Mouse (Mus musculus) kidney, embryonic 15.5 days (tissue): ENCODE results near the gene Kcnn4. TPM values are rescaled to one million over a fixed set of nuclear protein-coding genes. Genes with fewer than 3 reads are reported as not detected.
A peak's percentile ranks its signal among the peaks of the same experiment; 100 is the strongest.

Experiments
- ATAC-seq: fragments of 200-750 bp; cut with Nextera tagmentation; replicated peaks from 2 replicates; pipeline ENCODE4 v1.8.0; 2017; ENCODE audit warnings: moderate TSS enrichment; ENCODE audit not compliant: low FRiP score
- H3K27ac ChIP-seq: fragments of 300-500 bp; sonication (generic); 2 replicates; pipeline ENCODE4 v1.5.1; 2015; ENCODE audit warnings: mild to moderate bottlenecking, inconsistent platforms
- H3K27me3 ChIP-seq: fragments of 300-500 bp; sonication (generic); 2 replicates; pipeline ENCODE4 v1.6.1; 2015; ENCODE audit warnings: inconsistent platforms
- H3K36me3 ChIP-seq: fragments of 300-500 bp; sonication (generic); 2 replicates; pipeline ENCODE4 v1.6.1; 2015; ENCODE audit warnings: inconsistent platforms
- H3K4me1 ChIP-seq: fragments of 300-500 bp; sonication (generic); 2 replicates; pipeline ENCODE4 v1.6.1; 2015; ENCODE audit warnings: inconsistent platforms
- H3K4me2 ChIP-seq: fragments of 300-500 bp; sonication (generic); 2 replicates; pipeline ENCODE4 v1.6.1; 2015; ENCODE audit warnings: moderate library complexity, mild to moderate bottlenecking, inconsistent platforms
- H3K4me3 ChIP-seq: fragments of 300-500 bp; sonication (generic); replicated peaks from 2 replicates; pipeline ENCODE4 v1.5.1; 2015; ENCODE audit warnings: mild to moderate bottlenecking, inconsistent platforms
- H3K9ac ChIP-seq: fragments of 300-500 bp; sonication (generic); 2 replicates; pipeline ENCODE4 v1.6.1; 2015; ENCODE audit warnings: mild to moderate bottlenecking, inconsistent platforms
- H3K9me3 ChIP-seq: fragments of 300-500 bp; sonication (generic); replicated peaks from 2 replicates; pipeline ENCODE4 v1.6.1; 2016; ENCODE audit warnings: inconsistent platforms
- WGBS: fragments of 180-500 bp; shearing (Covaris S2); methylation state at CpG from one replicate; pipeline ENCODE4 v1.1.7; 2015; ENCODE audit warnings: mixed read lengths; 5-methylcytosine and 5-hydroxymethylcytosine counted together
- polyA plus RNA-seq: library from polyadenylated mRNA; unstranded; fragments of >200 nt; fragmentation: Nextera tagmentation; extraction: Ambion mirVana; gene quantifications from 2 replicates; pipeline ENCODE4 v1.2.1, GENCODE M21; 2015

The Kcnn4 gene
- polyA plus RNA-seq = 4.9 and 5.5 TPM in 2 replicates

DNA sequence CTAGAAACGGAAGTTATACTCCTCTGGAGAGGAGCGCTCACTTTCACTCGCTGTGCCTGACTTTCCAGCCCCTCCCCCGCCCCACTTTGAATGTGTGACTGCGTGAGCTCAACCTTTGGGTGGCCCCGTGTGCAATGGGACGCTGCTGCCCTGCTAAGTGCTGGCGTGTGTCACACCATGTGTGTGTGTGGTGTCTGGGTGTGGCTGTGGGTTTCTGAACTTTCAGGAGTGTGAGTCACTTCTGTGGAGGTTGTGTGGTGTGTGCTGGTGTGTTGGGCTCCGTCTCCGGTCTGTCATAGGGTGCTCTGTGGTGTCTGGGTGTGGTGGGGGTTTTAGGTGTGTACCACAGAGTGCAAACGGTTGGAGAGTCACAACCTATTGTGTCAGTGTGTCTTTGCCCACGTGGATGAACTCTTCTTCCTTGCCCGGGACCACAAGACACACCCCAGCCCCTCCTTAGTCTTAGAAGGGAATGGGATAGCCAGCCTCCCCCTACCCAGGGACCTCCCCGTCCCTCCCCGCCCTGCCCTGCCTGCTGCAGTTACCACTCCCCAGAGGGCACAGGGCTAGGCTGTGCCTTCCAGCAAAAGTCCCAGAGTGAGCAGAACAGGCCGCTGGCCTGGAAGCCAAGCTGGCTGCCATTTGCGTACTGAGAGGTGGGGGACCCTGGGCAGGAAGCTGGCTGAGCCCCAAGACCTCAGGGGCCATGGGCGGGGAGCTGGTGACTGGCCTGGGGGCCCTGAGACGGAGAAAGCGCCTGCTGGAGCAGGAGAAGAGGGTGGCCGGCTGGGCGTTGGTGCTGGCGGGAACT, at the start of gene Kcnn4:
Gene Kcnn4, plus strand, starts transcription at position 533 of the 811 bp plus-strand sequence.
- peaks cover 27% of the 10 kb centered on the region for H3K4me1 ChIP-seq
- ATAC-seq = peak; percentile 64; the same call in 1 of the 2 replicates
- H3K4me3 ChIP-seq = peak within 1 kb of the TSS; percentile 17
- H3K9me3 ChIP-seq = no peaks in the 10 kb centered on the region
- H3K36me3 ChIP-seq = no peaks in the 10 kb centered on the region
- WGBS = 40% methylated on average over 23 of the region's 23 CpGs
- H3K4me2 ChIP-seq = peak within 1 kb of the TSS; percentile 27
- H3K27me3 ChIP-seq = no peaks in the 10 kb centered on the region
- no peak within 1 kb of the TSS for H3K27ac ChIP-seq
- no peak within 1 kb of the TSS for H3K9ac ChIP-seq

DNA sequence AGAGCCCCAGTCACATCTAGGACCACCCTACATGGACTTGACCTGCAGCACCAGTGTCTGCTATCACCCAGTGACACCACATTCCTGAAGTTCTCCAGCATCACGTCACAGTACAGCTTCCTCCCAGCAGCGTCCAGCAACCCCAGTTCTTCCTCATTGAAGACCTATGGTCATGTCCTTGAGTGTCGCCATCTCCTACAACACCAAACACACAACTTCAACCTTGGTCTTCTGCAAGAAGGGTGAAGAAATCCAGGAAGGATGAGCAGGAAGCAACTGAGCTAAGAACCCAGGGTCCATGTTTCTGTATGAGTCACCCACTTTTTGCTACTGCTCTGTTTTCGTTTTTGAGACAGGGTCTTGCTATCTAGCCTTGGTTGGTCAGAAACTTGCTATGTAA, 47.5 kb upstream of the Kcnn4 start:
- Histone ChIP-seq H3K9ac (no peak overlapping the region), H3K36me3 (no peaks in the 10 kb centered on the region), H3K4me3 (no peak overlapping the region), H3K4me1 (peaks cover 10% of the 10 kb centered on the region), H3K27me3 (peaks cover 3% of the 10 kb centered on the region; the same call in 1 of the 2 replicates), H3K4me2 (no peak overlapping the region), H3K9me3 (peaks cover 7% of the 10 kb centered on the region), H3K27ac (no peak overlapping the region)
- WGBS = 78% methylated on average over 4 of the region's 4 CpGs
- ATAC-seq = no peak

DNA sequence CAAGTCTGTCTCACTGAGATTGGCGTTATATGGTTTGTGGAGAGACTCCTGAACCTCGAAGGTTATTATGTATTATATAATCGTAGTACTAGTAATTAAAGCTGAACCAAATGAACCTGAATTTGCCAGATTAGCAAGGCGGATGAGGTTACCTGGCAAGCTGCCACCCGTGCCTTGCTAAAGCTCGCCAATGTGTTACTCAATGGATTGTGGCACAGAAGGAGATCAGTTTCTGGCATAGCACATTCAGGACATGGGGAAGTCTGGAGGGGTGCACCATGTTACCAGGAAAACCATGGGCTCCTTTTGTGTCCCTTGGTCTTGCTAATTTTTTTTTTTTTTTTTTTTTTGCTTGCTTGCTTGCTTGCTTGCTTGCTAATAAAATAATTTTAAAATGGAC, 44.9 kb upstream of the Kcnn4 start:
- 88% methylated on average over 6 of the region's 6 CpGs for WGBS
- Histone ChIP-seq H3K36me3 (no peaks in the 10 kb centered on the region), H3K4me3 (peak overlapping the region; percentile 40; the same call in 1 of the 2 replicates), H3K9ac (no peak overlapping the region), H3K4me1 (peaks cover 10% of the 10 kb centered on the region), H3K4me2 (peak overlapping the region; percentile 65), H3K9me3 (peaks cover 7% of the 10 kb centered on the region), H3K27ac (no peak overlapping the region), H3K27me3 (no peaks in the 10 kb centered on the region; the same call in 1 of the 2 replicates)
- no peak for ATAC-seq

- Histone ChIP-seq H3K27ac (no peak overlapping the region), H3K9me3 (peaks cover 7% of the 10 kb centered on the region), H3K4me2 (peak overlapping the region; percentile 65), H3K4me3 (peak overlapping the region; percentile 40), H3K9ac (peak overlapping the region; percentile 27; the same call in 1 of the 2 replicates), H3K27me3 (no peaks in the 10 kb centered on the region; the same call in 1 of the 2 replicates), H3K36me3 (no peaks in the 10 kb centered on the region), H3K4me1 (peaks cover 10% of the 10 kb centered on the region)
- peak; percentile 88 for ATAC-seq
- 2% methylated on average over 13 of the region's 13 CpGs for WGBS
These were observed 44.4 kb upstream of the Kcnn4 start for GRCm38 (mm10) chr7:24325675-24326128.

DNA sequence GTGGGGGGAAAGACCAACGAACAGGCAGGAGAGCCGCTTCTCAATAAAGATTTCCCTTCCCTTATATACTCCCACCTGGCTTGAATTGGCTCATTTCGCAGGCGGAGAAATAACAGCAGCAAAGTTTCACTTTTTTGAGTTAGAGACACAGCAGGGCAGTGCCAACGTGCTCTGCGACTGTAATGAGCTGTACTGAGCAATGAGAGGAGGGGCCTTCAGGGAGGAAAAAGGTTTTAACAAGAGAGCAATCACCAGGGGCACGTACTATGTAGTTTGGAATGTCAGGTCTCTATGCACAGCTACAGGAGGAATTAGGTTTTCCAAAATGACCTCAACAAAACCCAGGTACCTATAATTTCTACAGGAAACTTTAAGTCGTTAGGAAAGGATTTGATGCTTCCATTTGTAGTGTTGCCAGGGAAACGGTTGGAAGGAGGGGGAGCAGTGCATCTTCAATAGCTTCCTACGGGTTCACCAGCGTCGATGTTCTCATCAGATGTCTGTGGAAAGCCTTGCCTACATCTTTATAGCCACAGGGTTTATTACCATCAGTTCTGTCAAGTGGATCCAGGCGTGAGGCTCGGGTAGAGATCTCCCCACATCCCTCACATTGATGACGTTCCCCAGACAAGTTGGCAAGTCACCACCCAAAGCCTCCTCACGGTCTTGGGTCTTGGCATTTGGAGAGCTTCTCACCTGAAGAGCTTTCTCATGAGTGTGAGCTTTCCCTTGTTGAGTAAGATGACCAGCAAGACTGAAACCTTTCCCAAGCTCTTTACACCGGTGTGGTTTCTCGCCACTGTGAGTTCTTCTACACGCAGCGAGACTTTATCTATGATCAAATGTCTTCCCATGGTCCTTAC, 43.6 kb upstream of the Kcnn4 start:
- H3K4me2 ChIP-seq = peak overlapping the region; percentile 65
- H3K9me3 ChIP-seq = peaks cover 7% of the 10 kb centered on the region
- H3K4me3 ChIP-seq = peak overlapping the region; percentile 40
- no peaks in the 10 kb centered on the region; the same call in 1 of the 2 replicates for H3K27me3 ChIP-seq
- H3K9ac ChIP-seq = 0 out of 2 replicates have a peak overlapping the region, but pooled peaks have one; percentile 27
- no peak for ATAC-seq
- H3K4me1 ChIP-seq = peaks cover 10% of the 10 kb centered on the region
- H3K27ac ChIP-seq = no peak overlapping the region
- WGBS = 45% methylated on average over 20 of the region's 20 CpGs
- no peaks in the 10 kb centered on the region for H3K36me3 ChIP-seq

DNA sequence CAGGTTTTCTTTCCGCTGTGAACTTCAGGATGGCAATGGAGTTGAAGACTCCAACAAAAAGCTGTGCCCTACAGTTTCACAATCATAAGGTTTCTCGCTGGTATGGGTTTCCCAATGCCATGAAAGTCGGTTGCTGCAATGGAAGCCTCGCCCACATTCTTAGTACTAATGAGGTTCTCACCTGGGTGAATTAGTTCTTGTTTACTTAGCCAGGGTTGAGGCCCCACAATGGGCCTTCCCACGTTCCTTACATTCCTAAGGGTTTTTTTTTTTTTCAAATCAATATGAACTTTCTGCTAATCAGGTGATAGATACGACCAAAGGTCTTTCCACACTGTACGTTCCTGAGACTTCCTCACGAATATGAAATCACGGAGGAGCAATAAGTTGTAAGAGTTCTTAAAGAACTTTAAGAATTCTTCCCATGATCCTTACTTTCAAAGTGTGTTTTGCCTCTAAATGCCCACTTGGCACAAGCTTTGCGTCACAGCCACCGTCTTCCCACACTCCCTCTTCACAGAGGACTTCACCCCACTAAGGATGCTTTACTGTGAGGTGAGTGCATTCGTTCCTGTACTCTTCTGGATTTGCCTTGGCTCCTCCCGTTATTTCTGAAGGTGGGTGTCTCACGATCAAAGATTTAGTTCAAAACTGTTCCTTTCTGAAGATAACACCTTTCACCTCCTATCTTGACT, 42.6 kb upstream of the Kcnn4 start:
- no peak overlapping the region for H3K9ac ChIP-seq
- no peaks in the 10 kb centered on the region for H3K36me3 ChIP-seq
- ATAC-seq = no peak
- no peaks in the 10 kb centered on the region; the same call in 1 of the 2 replicates for H3K27me3 ChIP-seq
- H3K4me3 ChIP-seq = no peak overlapping the region
- H3K4me1 ChIP-seq = peaks cover 10% of the 10 kb centered on the region
- H3K9me3 ChIP-seq = peaks cover 7% of the 10 kb centered on the region
- 85% methylated on average over 14 of the region's 14 CpGs for WGBS
- no peak overlapping the region for H3K4me2 ChIP-seq
- H3K27ac ChIP-seq = no peak overlapping the region

GRCm38 (mm10) chr7:24333304-24333986, 36.6 kb upstream of the Kcnn4 start, which contains the start of gene Tescl:
Gene Tescl, minus strand, starts transcription at chr7:24333936.
- Histone ChIP-seq H3K4me2 (peak within 1 kb of the TSS; percentile 46), H3K36me3 (no peaks in the 10 kb centered on the region), H3K9ac (no peak within 1 kb of the TSS), H3K9me3 (no peaks in the 10 kb centered on the region), H3K4me3 (peak within 1 kb of the TSS; percentile 9), H3K4me1 (peaks cover 3% of the 10 kb centered on the region; the same call in 1 of the 2 replicates), H3K27ac (no peak within 1 kb of the TSS), H3K27me3 (peaks cover 24% of the 10 kb centered on the region)
- 40% methylated on average over 49 of the region's 49 CpGs for WGBS
- no peak for ATAC-seq

DNA sequence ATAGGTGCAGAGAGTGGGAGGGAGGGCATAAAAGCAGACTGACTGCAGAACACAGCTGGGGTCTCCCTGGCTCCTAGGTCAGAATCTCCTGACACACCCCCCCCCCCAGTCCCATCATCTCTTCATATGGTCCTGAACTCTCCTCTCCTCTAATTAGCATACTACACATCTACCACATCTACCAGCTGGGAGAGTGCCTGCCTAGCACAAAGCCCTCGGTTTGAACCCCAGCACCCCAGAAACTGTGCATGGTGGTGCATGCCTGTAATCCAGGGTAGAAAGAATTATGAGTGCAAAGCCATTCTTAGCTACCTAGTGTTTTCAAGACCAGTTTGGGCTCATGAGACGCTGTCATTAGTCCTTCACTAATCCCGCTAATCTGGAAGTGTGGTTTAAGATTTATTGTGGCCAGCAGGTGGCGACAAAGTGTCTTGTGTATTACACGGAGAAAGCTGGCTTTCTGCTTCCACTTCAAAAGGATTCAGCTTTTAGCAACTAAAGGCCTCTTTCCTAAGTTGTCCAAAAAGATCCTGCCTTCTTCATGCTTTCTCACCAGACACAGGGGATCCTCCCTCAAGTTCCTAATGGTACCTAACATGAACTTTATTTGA, 34.3 kb upstream of the Kcnn4 start:
- H3K9me3 ChIP-seq = no peaks in the 10 kb centered on the region
- H3K9ac ChIP-seq = no peak overlapping the region
- no peak overlapping the region for H3K27ac ChIP-seq
- peaks cover 24% of the 10 kb centered on the region for H3K27me3 ChIP-seq
- H3K4me3 ChIP-seq = no peak overlapping the region
- no peaks in the 10 kb centered on the region for H3K36me3 ChIP-seq
- 14% methylated on average over 5 of the region's 5 CpGs for WGBS
- no peak overlapping the region for H3K4me2 ChIP-seq
- ATAC-seq = no peak
- peaks cover 3% of the 10 kb centered on the region; the same call in 1 of the 2 replicates for H3K4me1 ChIP-seq

GRCm38 (mm10) chr7:24338241-24338640, 31.8 kb upstream of the Kcnn4 start:
- no peaks in the 10 kb centered on the region for H3K9me3 ChIP-seq
- no peaks in the 10 kb centered on the region for H3K36me3 ChIP-seq
- 51% methylated on average over 2 of the region's 2 CpGs for WGBS
- no peak overlapping the region for H3K9ac ChIP-seq
- no peak overlapping the region for H3K4me2 ChIP-seq
- ATAC-seq = no peak
- H3K27ac ChIP-seq = no peak overlapping the region
- H3K4me3 ChIP-seq = no peak overlapping the region
- peaks cover 3% of the 10 kb centered on the region; the same call in 1 of the 2 replicates for H3K4me1 ChIP-seq
- H3K27me3 ChIP-seq = peaks cover 19% of the 10 kb centered on the region

- WGBS = 69% methylated on average over 7 of the region's 7 CpGs
- Histone ChIP-seq H3K9ac (no peak overlapping the region), H3K4me3 (no peak overlapping the region), H3K27me3 (0 out of 2 replicates have a peak, but pooled peaks cover 3% of the 10 kb centered on the region), H3K9me3 (no peaks in the 10 kb centered on the region), H3K36me3 (no peaks in the 10 kb centered on the region), H3K4me1 (no peaks in the 10 kb centered on the region), H3K4me2 (no peak overlapping the region), H3K27ac (no peak overlapping the region)
- no peak for ATAC-seq
These were observed 26.3 kb upstream of the Kcnn4 start for GRCm38 (mm10) chr7:24343701-24344272.
